Mouse (Mus musculus) liver, postnatal 0 days (tissue): ENCODE results near the gene Ccdc73.

Experiments
- CTCF ChIP-seq: sonication (generic); IDR thresholded peaks from 2 replicates; pipeline ENCODE4 v1.5.1; 2016; ENCODE audit warnings: antibody characterized with exemption, low read depth
- EP300 ChIP-seq: IDR thresholded peaks from 2 replicates; pipeline ENCODE4 v1.6.1; 2016; ENCODE audit warnings: antibody characterized with exemption, low read depth, mild to moderate bottlenecking

DNA sequence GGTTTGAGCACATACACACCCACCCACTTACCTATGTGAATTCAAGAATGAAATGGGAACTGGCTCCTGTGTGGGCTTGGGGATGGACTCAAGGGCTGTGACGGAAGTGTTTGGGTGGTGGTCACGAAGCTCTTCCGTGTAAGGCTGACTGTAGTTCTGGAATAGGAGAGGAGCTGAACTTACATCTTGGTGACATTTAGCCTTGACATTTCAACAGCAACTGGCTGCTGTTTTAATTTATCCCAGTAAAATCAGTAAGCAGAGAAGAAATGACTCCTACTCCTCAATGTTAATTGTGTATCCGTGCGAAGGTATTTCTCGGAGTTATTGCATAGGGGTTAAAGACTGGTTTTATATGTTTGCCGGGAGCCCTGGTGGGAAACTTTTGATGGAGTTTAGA, 15.1 kb upstream of the Ccdc73 start:
- no peak for TF ChIP-seq CTCF
- no peak for TF ChIP-seq EP300
